Mouse (Mus musculus): ENCODE results near the gene Otog. TPM values are rescaled to one million over a fixed set of nuclear protein-coding genes. Genes with fewer than 3 reads are reported as not detected.

Otog gene
- total and polyA plus RNA-seq, 3 experiments = under 0.01 TPM; not detected in 2

DNA sequence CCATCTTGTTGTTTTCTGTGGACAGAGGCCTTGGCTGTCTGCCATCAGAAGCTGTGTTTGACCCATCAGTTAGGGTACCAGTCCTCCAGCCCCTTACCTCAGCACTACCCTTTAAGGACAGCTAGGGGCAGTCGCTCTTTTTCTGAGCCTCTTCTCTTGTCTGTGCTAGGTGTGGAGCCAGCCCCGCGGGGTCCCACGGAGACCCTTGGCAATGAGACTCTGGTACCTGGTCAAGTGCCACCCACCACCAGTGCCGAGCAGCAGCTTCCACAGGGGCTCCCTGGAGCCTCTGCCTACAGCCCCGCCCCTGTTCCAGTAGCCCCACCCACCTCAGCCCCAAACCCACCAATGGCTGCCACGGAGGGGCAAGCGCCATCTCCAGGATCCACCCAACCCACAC lies 46.3 kb downstream of the Otog start:
- H3K4me3 ChIP-seq (replicated peaks in 1 of 3; ENCODE audit: low read depth in 2 of 3, low read length in 2 of 3, poor library complexity in 1 of 3) = no peak overlapping the region
- no peak overlapping the region for H3K9ac ChIP-seq (ENCODE audit: insufficient read depth, low read depth)
- H3K36me3 ChIP-seq (replicated peaks in 1 of 2; ENCODE audit: control insufficient read depth in 1 of 2, insufficient read depth in 1 of 2, low read length in 1 of 2) = no peaks in the 10 kb centered on the region
- H3K4me1 ChIP-seq (ENCODE audit: control insufficient read depth in 1 of 2, insufficient read depth in 2 of 2) = no peaks in the 10 kb centered on the region
- peaks cover 89% of the 10 kb centered on the region for H3K27me3 ChIP-seq (replicated peaks)
- dilution Hi-C loops (cut with MboI; ENCODE audit: extremely low pct_ligation_motif_present, extremely low pct_unique_long_range_greater_than_20kb, low sequenced_read_pairs) (no loop called here), in situ Hi-C loops (cut with MboI; ENCODE audit: low pct_ligation_motif_present, low pct_unique_long_range_greater_than_20kb, low sequenced_read_pairs) (no loop called here)
- DNase-seq (ENCODE audit: extremely low read depth) = no peak
- H3K79me2 ChIP-seq (replicated peaks; ENCODE audit: control insufficient read depth, extremely low read depth, insufficient read depth, poor library complexity, severe bottlenecking) = no peaks in the 10 kb centered on the region
- no peak overlapping the region for H3K4me2 ChIP-seq (ENCODE audit: insufficient read depth, low read depth, poor library complexity, severe bottlenecking)
- no peaks in the 10 kb centered on the region for H3K9me3 ChIP-seq (replicated peaks; ENCODE audit: low read length)
- TF ChIP-seq ELF1 (IDR thresholded peaks at IDR 0.05; ENCODE audit: low read depth, low read length) (no peak), USF1 (IDR thresholded peaks at IDR 0.05; ENCODE audit: low read depth, low read length) (no peak), NRF1 (IDR thresholded peaks at IDR 0.05; ENCODE audit: low read depth, low read length) (no peak), POLR2A (IDR thresholded peaks at IDR 0.05; ENCODE audit: low read depth, low read length) (no peak), RCOR1 (conservative IDR thresholded peaks at IDR 0.05; ENCODE audit: low read depth, low read length) (no peak), ETS1 (conservative IDR thresholded peaks at IDR 0.05; ENCODE audit: low read depth, low read length) (no peak), BHLHE40 (IDR thresholded peaks at IDR 0.05; ENCODE audit: low read depth, low read length) (no peak), MAX (IDR thresholded peaks at IDR 0.05; ENCODE audit: low read length) (no peak), E2F4 (IDR thresholded peaks at IDR 0.05; ENCODE audit: insufficient replicate concordance, low read depth, low read length) (no peak), MXI1 (IDR thresholded peaks at IDR 0.05; ENCODE audit: low read depth, low read length) (no peak), SMC3 (IDR thresholded peaks at IDR 0.05; ENCODE audit: low read depth, low read length) (no peak), EP300 (IDR thresholded peaks at IDR 0.05; ENCODE audit: low read length) (no peak), HCFC1 (IDR thresholded peaks at IDR 0.05; ENCODE audit: low read depth, low read length) (no peak), KAT2A (IDR thresholded peaks at IDR 0.05; ENCODE audit: insufficient replicate concordance, low read length) (no peak), SIN3A (IDR thresholded peaks at IDR 0.05; ENCODE audit: low read length) (no peak)
- H3K27ac ChIP-seq (ENCODE audit: insufficient read depth, low read depth) = no peak overlapping the region

DNA sequence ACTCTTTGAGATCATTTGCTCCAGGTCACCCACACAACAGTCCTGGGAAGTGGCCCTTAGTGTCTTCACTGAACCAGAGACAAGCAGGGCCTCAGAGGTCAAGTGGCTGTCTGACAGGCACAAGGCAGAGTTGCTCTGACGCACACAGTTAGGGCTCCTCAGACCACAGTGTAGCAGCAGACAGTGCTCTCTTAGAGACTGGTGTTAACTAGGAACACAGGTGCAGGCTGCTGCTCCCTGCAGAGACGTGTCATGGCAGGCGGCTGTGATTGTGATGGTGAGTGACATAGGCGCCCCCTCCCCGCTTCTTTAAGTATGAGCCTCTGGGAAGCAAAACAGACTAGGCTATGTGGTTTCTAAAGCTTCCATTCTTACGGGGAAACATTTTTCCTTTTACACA lies 55.5 kb downstream of the Otog start:
- Histone ChIP-seq H3K27me3 (replicated peaks) (peaks cover 87% of the 10 kb centered on the region), H3K36me3 (replicated peaks in 1 of 2; ENCODE audit: control insufficient read depth in 1 of 2, insufficient read depth in 1 of 2, low read length in 1 of 2) (no peaks in the 10 kb centered on the region), H3K4me2 (ENCODE audit: insufficient read depth, low read depth, poor library complexity, severe bottlenecking) (no peak overlapping the region), H3K4me1 (ENCODE audit: control insufficient read depth in 1 of 2, insufficient read depth in 2 of 2) (no peaks in the 10 kb centered on the region), H3K9ac (ENCODE audit: insufficient read depth, low read depth) (no peak overlapping the region), H3K79me2 (replicated peaks; ENCODE audit: control insufficient read depth, extremely low read depth, insufficient read depth, poor library complexity, severe bottlenecking) (no peaks in the 10 kb centered on the region), H3K27ac (ENCODE audit: insufficient read depth, low read depth) (no peak overlapping the region), H3K9me3 (replicated peaks; ENCODE audit: low read length) (no peaks in the 10 kb centered on the region), H3K4me3 (replicated peaks in 1 of 3; ENCODE audit: low read depth in 2 of 3, low read length in 2 of 3, poor library complexity in 1 of 3) (no peak overlapping the region)
- dilution Hi-C loops (cut with MboI; ENCODE audit: extremely low pct_ligation_motif_present, extremely low pct_unique_long_range_greater_than_20kb, low sequenced_read_pairs) = no loop called here
- TF ChIP-seq SMC3 (IDR thresholded peaks at IDR 0.05; ENCODE audit: low read depth, low read length) (no peak), ELF1 (IDR thresholded peaks at IDR 0.05; ENCODE audit: low read depth, low read length) (no peak), IRF4 (IDR thresholded peaks at IDR 0.05; ENCODE audit: low read depth, low read length) (no peak), PAX5 (IDR thresholded peaks at IDR 0.05; ENCODE audit: low read length) (no peak), USF2 (conservative IDR thresholded peaks at IDR 0.05; ENCODE audit: low read depth, low read length) (no peak), CHD1 (IDR thresholded peaks at IDR 0.05; ENCODE audit: low read depth, low read length) (no peak), HCFC1 (IDR thresholded peaks at IDR 0.05; ENCODE audit: low read depth, low read length) (no peak), NELFE (IDR thresholded peaks at IDR 0.05; ENCODE audit: low read depth, low read length) (no peak), ZMIZ1 (IDR thresholded peaks at IDR 0.05; ENCODE audit: low read depth, low read length) (no peak), MYC (IDR thresholded peaks at IDR 0.05; ENCODE audit: low read depth, low read length) (no peak), JUN (IDR thresholded peaks at IDR 0.05; ENCODE audit: insufficient read depth, low read depth, low read length) (no peak), ZC3H11A (IDR thresholded peaks at IDR 0.05; ENCODE audit: low read depth, low read length) (no peak), MXI1 (IDR thresholded peaks at IDR 0.05; ENCODE audit: low read depth, low read length) (no peak)
- in situ Hi-C loops (cut with MboI; ENCODE audit: low pct_ligation_motif_present, low pct_unique_long_range_greater_than_20kb, low sequenced_read_pairs) = no loop called here
- no peak for DNase-seq (ENCODE audit: extremely low read depth)

Measured in CH12.LX (cell line).